Mouse (Mus musculus) testis, adult 2 months (tissue): Measurements from ENCODE around the gene Trmt11. TPM values are rescaled to one million over a fixed set of nuclear protein-coding genes. Genes with fewer than 3 reads are reported as not detected.
"Not testable (repeated sequence)": the region's sequence is repeated elsewhere in the genome, so short reads cannot be mapped to it uniquely, and the experiment has no call there.

Source experiments
- H3K27ac ChIP-seq: fragments of 200-500 bp; 2 replicates; pipeline ENCODE4 v1.5.1; 2012; ENCODE audit warnings: low read depth, low read length; ENCODE audit not compliant: control insufficient read depth, insufficient read depth
- H3K27me3 ChIP-seq: fragments of 200-500 bp; 2 replicates; pipeline ENCODE4 v1.6.1; 2012; ENCODE audit warnings: mild to moderate bottlenecking, low read length, moderate library complexity; ENCODE audit not compliant: control insufficient read depth, insufficient read depth
- H3K36me3 ChIP-seq: fragments of 200-500 bp; 2 replicates; pipeline ENCODE4 v1.6.1; 2012; ENCODE audit warnings: mild to moderate bottlenecking, low read length; ENCODE audit not compliant: control insufficient read depth, insufficient read depth
- H3K4me1 ChIP-seq: fragments of 200-500 bp; 2 replicates; pipeline ENCODE4 v1.6.1; 2012; ENCODE audit warnings: low read length; ENCODE audit not compliant: control insufficient read depth, insufficient read depth
- H3K4me3 ChIP-seq: fragments of 200-500 bp; 2 replicates; pipeline ENCODE4 v1.5.1; 2012; ENCODE audit warnings: low read depth, mild to moderate bottlenecking, low read length, moderate library complexity, mixed read lengths; ENCODE audit not compliant: control insufficient read depth
- CTCF ChIP-seq: fragments of 200-500 bp; IDR thresholded peaks from 2 replicates; pipeline ENCODE4 v1.5.1; 2012; ENCODE audit warnings: low read depth, mild to moderate bottlenecking, inconsistent platforms, low read length, moderate library complexity; ENCODE audit not compliant: control insufficient read depth, insufficient read depth, insufficient replicate concordance
- POLR2A ChIP-seq: fragments of 200-500 bp; IDR thresholded peaks from 2 replicates; pipeline ENCODE4 v1.6.1; 2012; ENCODE audit warnings: low read depth, mild to moderate bottlenecking, inconsistent platforms, low read length, moderate library complexity; ENCODE audit not compliant: control insufficient read depth
- polyA plus RNA-seq: library from polyadenylated mRNA; depleted of rRNA; stranded (reverse); fragments of >200 nt; gene quantifications from 2 replicates; pipeline ENCODE4 v1.2.3, GENCODE M21; 2012

Trmt11 gene
- polyA plus RNA-seq, 1 experiment = 0.91 TPM

DNA sequence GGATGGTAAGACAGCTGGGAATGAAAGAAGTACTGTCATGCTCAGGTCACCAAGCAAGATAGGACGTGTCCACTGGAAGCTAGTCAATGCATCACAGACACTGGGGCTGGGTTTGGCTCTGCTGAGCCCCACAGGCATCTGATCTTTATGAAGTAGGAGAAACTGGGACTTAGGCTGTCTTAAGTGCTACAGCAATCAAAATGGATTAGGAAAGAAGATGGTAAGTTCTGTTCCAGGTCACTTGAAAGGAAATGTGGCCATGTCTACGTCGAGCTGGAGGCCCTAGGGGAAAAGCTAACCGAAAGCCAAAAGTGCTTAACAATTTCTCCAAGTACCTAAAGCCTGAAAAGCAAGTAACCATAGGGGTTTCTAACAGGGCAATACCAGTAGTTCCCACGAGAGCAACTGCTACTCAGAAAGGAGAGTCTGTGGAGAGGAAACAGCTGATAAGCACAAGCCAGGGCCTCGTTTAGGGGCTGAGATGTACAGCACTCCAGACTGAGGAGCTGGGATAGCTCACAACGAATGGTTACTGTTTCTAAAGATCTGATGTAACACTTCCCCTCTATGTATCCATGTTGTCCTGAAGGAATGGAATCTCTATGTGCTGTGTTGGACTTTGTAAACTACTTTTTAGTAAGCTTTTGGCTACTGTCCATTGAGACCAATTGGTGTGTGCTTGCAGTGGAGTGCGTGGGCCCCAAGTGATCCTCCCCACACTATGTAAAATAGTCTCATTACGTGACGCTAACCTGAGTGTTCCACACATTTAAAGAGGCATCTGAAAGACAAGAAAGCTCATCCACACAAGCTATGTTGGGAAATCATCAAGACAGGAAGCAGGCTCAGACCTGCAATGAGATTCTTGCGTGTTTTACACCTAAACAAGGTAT, 44.6 kb downstream of the Trmt11 start:
- Histone ChIP-seq H3K36me3 (no peaks in the 10 kb centered on the region), H3K4me1 (no peaks in the 10 kb centered on the region), H3K27me3 (no peaks in the 10 kb centered on the region), H3K4me3 (no peak overlapping the region), H3K27ac (no peak overlapping the region)
- TF ChIP-seq POLR2A (no peak), CTCF (no peak)

DNA sequence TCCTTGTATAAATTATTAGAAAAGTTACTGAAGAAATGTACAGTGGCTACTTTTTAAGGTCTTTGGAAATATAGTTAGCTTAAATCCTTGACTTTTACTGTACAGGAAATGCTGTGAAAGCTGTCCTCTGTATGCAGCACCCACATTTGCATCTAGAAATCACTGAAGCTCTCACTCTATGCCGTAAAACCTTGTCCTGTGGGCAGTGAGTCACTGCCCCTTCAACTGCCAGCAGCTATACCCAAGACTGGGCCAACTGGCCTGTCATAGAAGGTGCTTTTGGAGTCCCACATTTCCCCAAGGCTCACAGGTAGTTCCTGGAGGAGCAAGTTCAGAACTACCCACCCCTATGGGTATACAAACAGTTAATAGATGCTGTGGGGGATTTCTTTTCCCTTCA, 48.2 kb downstream of the Trmt11 start:
- Histone ChIP-seq H3K36me3 (no peaks in the 10 kb centered on the region), H3K27me3 (no peaks in the 10 kb centered on the region), H3K27ac (no peak overlapping the region), H3K4me3 (no peak overlapping the region), H3K4me1 (no peaks in the 10 kb centered on the region)
- TF ChIP-seq CTCF = no peak
- TF ChIP-seq POLR2A = no peak

DNA sequence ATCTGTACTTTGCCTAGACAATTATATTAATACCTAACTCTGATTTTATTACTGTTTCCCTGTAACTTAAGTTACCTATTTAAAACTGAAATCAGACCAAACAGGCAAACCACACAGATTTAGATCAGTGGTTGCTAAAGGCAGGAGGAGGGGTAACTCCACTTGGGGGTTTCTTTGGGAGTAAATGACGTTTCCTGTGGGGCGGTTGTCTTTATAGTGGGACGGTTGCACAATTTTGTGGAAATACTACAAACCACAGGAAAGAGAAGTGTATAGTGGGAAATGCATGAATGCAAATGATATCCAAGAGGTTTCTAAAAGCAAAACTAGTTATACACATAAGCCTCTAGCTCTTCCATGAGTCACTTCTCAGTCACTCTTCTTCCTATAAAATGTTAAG, 50.6 kb downstream of the Trmt11 start:
- Histone ChIP-seq H3K27ac (no peak overlapping the region), H3K27me3 (no peaks in the 10 kb centered on the region), H3K36me3 (no peaks in the 10 kb centered on the region), H3K4me1 (no peaks in the 10 kb centered on the region), H3K4me3 (no peak overlapping the region)
- TF ChIP-seq CTCF (no peak), POLR2A (no peak)

GRCm38 (mm10) chr10:30538538-30538815, 62.1 kb downstream of the Trmt11 start:
- H3K4me1 ChIP-seq = no peaks in the 10 kb centered on the region
- no peaks in the 10 kb centered on the region for H3K36me3 ChIP-seq
- no peaks in the 10 kb centered on the region for H3K27me3 ChIP-seq
- no peak overlapping the region for H3K4me3 ChIP-seq
- H3K27ac ChIP-seq = no peak overlapping the region
- no peak for TF ChIP-seq CTCF
- TF ChIP-seq POLR2A = no peak

DNA sequence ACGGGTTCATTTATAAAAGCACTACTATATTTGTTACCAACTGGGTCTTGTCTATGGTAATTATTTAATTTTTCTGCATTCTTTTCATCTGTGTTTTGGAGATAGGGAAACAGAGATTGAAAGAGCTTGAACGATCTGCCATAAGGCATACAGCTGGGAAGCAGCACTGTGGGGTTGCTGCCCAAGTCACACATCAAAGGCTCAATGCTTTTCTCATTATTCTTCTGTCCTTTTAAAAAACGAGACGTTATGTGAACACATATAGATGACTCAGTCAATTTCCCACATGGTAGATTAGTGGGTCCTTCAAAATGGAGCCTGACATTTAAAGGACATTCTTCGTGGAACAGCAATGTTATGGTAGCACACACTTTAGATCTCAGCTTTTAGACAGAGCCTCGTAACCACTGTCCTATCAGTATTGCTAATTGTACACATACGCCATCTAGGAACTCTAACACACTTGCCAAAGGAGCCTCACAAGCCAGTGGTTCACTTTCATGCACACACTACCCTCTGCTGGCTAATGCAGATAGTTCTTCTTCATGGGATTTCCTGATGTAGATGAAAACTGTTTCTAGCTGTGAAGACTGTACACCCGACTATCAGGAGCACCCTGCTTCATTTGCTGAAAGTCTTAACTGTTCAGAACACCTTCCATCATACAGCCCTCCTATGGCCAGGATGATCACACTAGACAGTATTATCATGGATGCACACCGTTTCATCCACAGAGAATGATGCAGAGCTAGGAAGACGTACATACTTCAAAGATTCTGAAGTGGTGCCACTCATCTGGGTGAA, 62.6 kb downstream of the Trmt11 start:
- Histone ChIP-seq H3K4me3 (no peak overlapping the region), H3K27me3 (no peaks in the 10 kb centered on the region), H3K4me1 (no peaks in the 10 kb centered on the region), H3K36me3 (no peaks in the 10 kb centered on the region), H3K27ac (no peak overlapping the region)
- TF ChIP-seq POLR2A (no peak), CTCF (no peak)

GRCm38 (mm10) chr10:30535930-30536329, 64.6 kb downstream of the Trmt11 start:
- not testable (repeated sequence) for H3K27ac ChIP-seq, H3K36me3 ChIP-seq, H3K4me1 ChIP-seq, H3K4me3 ChIP-seq, H3K27me3 ChIP-seq

- Histone ChIP-seq H3K36me3 (no peaks in the 10 kb centered on the region), H3K4me1 (no peaks in the 10 kb centered on the region), H3K27me3 (no peaks in the 10 kb centered on the region), H3K27ac (no peak overlapping the region), H3K4me3 (no peak overlapping the region)
- TF ChIP-seq POLR2A (no peak), CTCF (no peak)
These were observed 73.4 kb downstream of the Trmt11 start for GRCm38 (mm10) chr10:30527122-30527521.
